Mouse (Mus musculus): ENCODE results near the gene Mocs2. TPM values are rescaled to one million over a fixed set of nuclear protein-coding genes. Genes with fewer than 3 reads are reported as not detected.

Mocs2 gene
- polyA plus RNA-seq, 1 experiment from 2014 or later, result 112 TPM

- Histone ChIP-seq H3K27me3 (replicated peaks; ENCODE audit: control insufficient read depth, insufficient read depth, low read length) (no peaks in the 10 kb centered on the region), H3K27ac (ENCODE audit: low read length) (no peak overlapping the region), H3K9me3 (ENCODE audit: control insufficient read depth, low read length) (no peaks in the 10 kb centered on the region), H3K9ac (replicated peaks; ENCODE audit: low read depth, low read length) (no peak overlapping the region), H3K36me3 (ENCODE audit: control insufficient read depth, insufficient read depth) (no peaks in the 10 kb centered on the region), H3K4me1 (replicated peaks; ENCODE audit: control insufficient read depth, insufficient read depth, low read length) (no peaks in the 10 kb centered on the region), H3K4me2 (ENCODE audit: low read length) (no peak overlapping the region), H3K4me3 (replicated peaks; ENCODE audit: low read length) (no peak overlapping the region)
- WGBS, result 93% methylated on average over 2 of the region's 2 CpGs
- ATAC-seq, result no peak
These were observed 58.0 kb downstream of the Mocs2 start for GRCm38 (mm10) chr13:114876005-114876520.

- H3K4me2 ChIP-seq (ENCODE audit: low read length), result no peak overlapping the region
- H3K27ac ChIP-seq (ENCODE audit: low read length), result no peak overlapping the region
- ATAC-seq, result no peak
- no peaks in the 10 kb centered on the region for H3K27me3 ChIP-seq (replicated peaks; ENCODE audit: control insufficient read depth, insufficient read depth, low read length)
- 92% methylated on average over 11 of the region's 11 CpGs for WGBS
- H3K36me3 ChIP-seq (ENCODE audit: control insufficient read depth, insufficient read depth), result no peaks in the 10 kb centered on the region
- no peaks in the 10 kb centered on the region for H3K4me1 ChIP-seq (replicated peaks; ENCODE audit: control insufficient read depth, insufficient read depth, low read length)
- H3K9me3 ChIP-seq (ENCODE audit: control insufficient read depth, low read length), result no peaks in the 10 kb centered on the region
- H3K9ac ChIP-seq (replicated peaks; ENCODE audit: low read depth, low read length), result no peak overlapping the region
- no peak overlapping the region for H3K4me3 ChIP-seq (replicated peaks; ENCODE audit: low read length)
These were observed 60.6 kb downstream of the Mocs2 start for GRCm38 (mm10) chr13:114878667-114879066.

Other genes with a start within 250 kb of the Mocs2 start
- gene Itga2, start 113.9 kb downstream of the Mocs2 start, polyA plus RNA-seq (2015; fragmentation: Nextera tagmentation; extraction: Ambion mirVana), result 0.89 and 1.5 TPM in 2 replicates